Mouse (Mus musculus) E14TG2a.4 (cell line): ENCODE data around the gene Nlrp4b.
"Not testable (repeated sequence)": the region's sequence is repeated elsewhere in the genome, so short reads cannot be mapped to it uniquely, and the experiment has no call there.

Experiments used
- H3K27me3 ChIP-seq: 2 replicates; pipeline ENCODE4 v1.6.1; 2014; ENCODE audit warnings: low read length, control low read depth; ENCODE audit not compliant: insufficient read depth
- H3K36me3 ChIP-seq: 2 replicates; pipeline ENCODE4 v1.6.1; 2014; ENCODE audit warnings: low read length, control low read depth; ENCODE audit not compliant: insufficient read depth
- H3K4me1 ChIP-seq: replicated peaks from 2 replicates; pipeline ENCODE4 v1.6.1; 2014; ENCODE audit warnings: low read depth, low read length, control low read depth
- H3K4me3 ChIP-seq: replicated peaks from 2 replicates; pipeline ENCODE4 v1.5.1; 2014; ENCODE audit warnings: mild to moderate bottlenecking, low read length
- H3K9me3 ChIP-seq: 2 replicates; pipeline ENCODE4 v1.6.1; 2014; ENCODE audit warnings: low read length, control low read depth
- CTCF ChIP-seq: conservative IDR thresholded peaks from 2 replicates; pipeline ENCODE4 v1.5.1; 2014; ENCODE audit warnings: low read length
- NANOG ChIP-seq: IDR thresholded peaks from 2 replicates; pipeline ENCODE4 v1.6.1; 2014; ENCODE audit warnings: borderline replicate concordance, low read length, mixed read lengths
- POU5F1 ChIP-seq: IDR thresholded peaks from 2 replicates; pipeline ENCODE4 v1.6.1; 2014; ENCODE audit warnings: low read length, borderline replicate concordance

Nlrp4b gene

DNA sequence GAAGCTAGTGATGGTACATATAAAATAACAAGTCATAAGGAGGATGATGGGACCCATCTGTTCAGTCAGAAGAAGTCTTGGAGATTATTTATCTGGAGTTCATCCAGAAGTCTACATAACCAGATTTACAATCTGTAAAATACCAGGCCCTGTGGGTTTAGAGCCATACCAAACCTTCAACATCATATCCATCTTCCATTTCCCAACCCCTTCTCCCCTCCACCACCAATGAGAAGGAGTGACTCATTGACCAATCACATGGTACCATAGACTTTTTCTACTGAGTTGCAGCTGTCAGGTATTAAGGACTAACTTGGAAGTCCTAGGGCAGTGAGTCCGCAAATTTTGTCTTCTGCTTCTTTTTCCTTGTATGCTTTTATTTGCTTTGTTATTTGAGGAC, at the start of gene Nlrp4b:
Gene Nlrp4b (plus strand): TSS at position 301 of the 400 bp plus-strand sequence.
- Histone ChIP-seq H3K4me3 (no peak within 1 kb of the TSS), H3K36me3 (no peaks in the 10 kb centered on the region), H3K9me3 (no peaks in the 10 kb centered on the region), H3K4me1 (0 out of 2 replicates have a peak, but pooled peaks cover 2% of the 10 kb centered on the region), H3K27me3 (no peaks in the 10 kb centered on the region)
- TF ChIP-seq POU5F1 = no peak
- TF ChIP-seq NANOG = no peak
- TF ChIP-seq CTCF = no peak

DNA sequence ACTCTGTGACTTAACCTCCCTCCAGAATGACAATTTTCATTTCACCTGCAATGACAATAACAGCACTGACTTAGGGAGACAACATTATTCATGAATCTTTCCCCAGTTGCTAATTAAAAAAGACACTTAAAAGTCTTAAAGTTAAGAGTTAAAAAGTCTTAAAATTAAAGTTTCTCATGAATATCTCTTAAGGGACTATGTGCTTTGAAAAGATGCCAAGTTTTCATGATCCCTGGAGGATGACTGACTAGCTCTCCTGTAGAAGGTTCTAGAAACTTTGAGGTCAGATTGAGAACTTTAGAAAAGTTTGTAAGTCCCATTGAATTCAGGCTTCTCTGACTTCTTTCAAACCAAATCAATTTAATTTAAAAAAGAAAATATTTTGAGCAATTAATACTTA, 66.7 kb downstream of the Nlrp4b start, which contains the start of gene Vmn1r71:
Gene Vmn1r71 (minus strand): TSS at position 101 of the 400 bp plus-strand sequence.
- H3K4me3 ChIP-seq = no peak within 1 kb of the TSS
- H3K27me3 ChIP-seq = no peaks in the 10 kb centered on the region
- H3K9me3 ChIP-seq = peaks cover 17% of the 10 kb centered on the region; the same call in 1 of the 2 replicates
- TF ChIP-seq NANOG = no peak
- TF ChIP-seq POU5F1 = no peak
- no peak for TF ChIP-seq CTCF
- H3K36me3 ChIP-seq = no peaks in the 10 kb centered on the region
- no peaks in the 10 kb centered on the region for H3K4me1 ChIP-seq

DNA sequence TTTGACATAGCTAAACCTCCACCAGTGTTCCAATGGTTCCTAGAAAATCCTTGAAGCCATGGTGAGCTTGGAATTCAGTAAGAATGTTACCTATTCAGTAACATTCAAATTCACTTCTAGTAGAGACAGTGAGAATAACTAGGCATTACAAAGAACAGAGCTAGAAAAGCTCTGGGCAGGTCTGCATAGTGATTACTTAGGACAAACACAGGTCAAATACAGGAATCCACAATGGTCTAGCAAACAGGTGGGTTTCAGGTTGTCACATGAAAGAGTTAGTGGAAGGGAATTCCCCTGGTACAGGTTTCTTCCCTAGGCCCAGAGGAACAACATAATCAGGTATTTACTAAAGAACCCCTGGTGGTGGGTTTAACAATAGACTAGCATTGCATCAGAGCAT, 70.0 kb downstream of the Nlrp4b start:
- H3K4me3 ChIP-seq, H3K27me3 ChIP-seq, H3K36me3 ChIP-seq, H3K4me1 ChIP-seq: not testable (repeated sequence)
- H3K9me3 ChIP-seq = peaks cover 23% of the 10 kb centered on the region; the same call in 1 of the 2 replicates
